9 mouse cellular contexts compared by ENCODE assay signal in genomic region chr5:24475476-24476241, GRCm38 (mm10). TPM values are rescaled to one million over a fixed set of nuclear protein-coding genes. Genes with fewer than 3 reads are reported as not detected.
DNase-seq lines count a peak whose midpoint lies in the region; ATAC-seq lines count a peak whose summit lies in the region.
"Had no signal": no experiment of that assay in that cellular context is flagged by ENCODE, and none has a peak within 500 bp of the region (broad histone marks: within the 10 kb centered on the region; RNA-seq: fewer than 3 reads in every experiment).

No protein-coding gene starts in this region.

- H3K4me3 ChIP-seq in midbrain, embryonic 10.5 days, result 0 out of 2 replicates have a peak overlapping the region, but pooled peaks have one; percentile 54
- H3K4me3 ChIP-seq in midbrain, embryonic 15.5 days, result no peak overlapping the region
- peak overlapping the region; percentile 53 for H3K4me3 ChIP-seq in embryonic facial prominence, embryonic 13.5 days
- peak overlapping the region; percentile 52 for H3K4me3 ChIP-seq in kidney, embryonic 15.5 days (replicated peaks)
- H3K4me3 ChIP-seq in neural tube, embryonic 13.5 days, result peak overlapping the region; percentile 41

- peaks cover 45% of the 10 kb centered on the region for H3K4me1 ChIP-seq in midbrain, embryonic 10.5 days
- H3K4me1 ChIP-seq in midbrain, embryonic 15.5 days, result peaks cover 27% of the 10 kb centered on the region
- peaks cover 54% of the 10 kb centered on the region for H3K4me1 ChIP-seq in embryonic facial prominence, embryonic 13.5 days
- peaks cover 39% of the 10 kb centered on the region for H3K4me1 ChIP-seq in kidney, embryonic 15.5 days
- H3K4me1 ChIP-seq in neural tube, embryonic 13.5 days (replicated peaks), result peaks cover 44% of the 10 kb centered on the region

- 84% methylated on average over 6 of the region's 6 CpGs for WGBS in midbrain, embryonic 10.5 days
- 82% methylated on average over 6 of the region's 6 CpGs for WGBS in midbrain, embryonic 15.5 days
- 53% methylated on average over 6 of the region's 6 CpGs for WGBS in embryonic facial prominence, embryonic 13.5 days
- 68% methylated on average over 6 of the region's 6 CpGs for WGBS in kidney, embryonic 15.5 days
- WGBS in neural tube, embryonic 13.5 days, result 81% methylated on average over 6 of the region's 6 CpGs

- H3K9ac ChIP-seq in midbrain, embryonic 15.5 days, result no peak overlapping the region
- H3K9ac ChIP-seq in embryonic facial prominence, embryonic 13.5 days, result peak overlapping the region; percentile 76
- H3K9ac ChIP-seq in kidney, embryonic 15.5 days, result no peak overlapping the region
- peak overlapping the region; percentile 69 for H3K9ac ChIP-seq in neural tube, embryonic 13.5 days
- H3K9ac ChIP-seq: liver, embryonic 13.5 days had no signal

- H3K27me3 ChIP-seq in midbrain, embryonic 10.5 days (ENCODE audit: low read depth, poor library complexity, severe bottlenecking), result peaks cover 49% of the 10 kb centered on the region
- H3K27me3 ChIP-seq in midbrain, embryonic 15.5 days (replicated peaks), result 0 out of 2 replicates have a peak, but pooled peaks cover 3% of the 10 kb centered on the region
- peaks cover 30% of the 10 kb centered on the region for H3K27me3 ChIP-seq in embryonic facial prominence, embryonic 13.5 days
- peaks cover 30% of the 10 kb centered on the region for H3K27me3 ChIP-seq in kidney, embryonic 15.5 days
- H3K27me3 ChIP-seq in neural tube, embryonic 13.5 days, result peaks cover 36% of the 10 kb centered on the region

- ATAC-seq in midbrain, embryonic 15.5 days (replicated peaks), result no peak
- no peak; the same call in 1 of the 2 replicates for ATAC-seq in embryonic facial prominence, embryonic 13.5 days (ENCODE audit: insufficient number of reproducible peaks, insufficient read depth, low FRiP score, low TSS enrichment, low read depth)
- peak; percentile 12; the same call in 1 of the 2 replicates for ATAC-seq in kidney, embryonic 15.5 days (replicated peaks; ENCODE audit: low FRiP score)
- no peak for ATAC-seq in neural tube, embryonic 13.5 days (ENCODE audit: low read depth)

- peaks cover 66% of the 10 kb centered on the region for H3K36me3 ChIP-seq in midbrain, embryonic 10.5 days
- H3K36me3 ChIP-seq in midbrain, embryonic 15.5 days (replicated peaks), result peaks cover 10% of the 10 kb centered on the region; the same call in 1 of the 2 replicates
- H3K36me3 ChIP-seq in embryonic facial prominence, embryonic 13.5 days, result peaks cover 54% of the 10 kb centered on the region
- H3K36me3 ChIP-seq in kidney, embryonic 15.5 days, result peaks cover 43% of the 10 kb centered on the region
- peaks cover 42% of the 10 kb centered on the region for H3K36me3 ChIP-seq in neural tube, embryonic 13.5 days

- H3K4me2 ChIP-seq in midbrain, embryonic 15.5 days, result no peak overlapping the region
- H3K4me2 ChIP-seq in embryonic facial prominence, embryonic 13.5 days, result peak overlapping the region; percentile 80
- H3K4me2 ChIP-seq in kidney, embryonic 15.5 days, result peak overlapping the region; percentile 89
- peak overlapping the region; percentile 70 for H3K4me2 ChIP-seq in neural tube, embryonic 13.5 days

- no peak for DNase-seq in midbrain, embryonic 10.5 days (ENCODE audit: low spot score)
- no peak for DNase-seq in layer of hippocampus, postnatal 25 days (ENCODE audit: extremely low spot score in 1 of 2, low spot score in 1 of 2)
- no peak for DNase-seq in spleen, postnatal 10 days (ENCODE audit: low spot score in 2 of 2)
- DNase-seq in frontal cortex, postnatal 25 days (ENCODE audit: low spot score in 2 of 2), result no peak
- DNase-seq: liver, embryonic 13.5 days had no signal

- no peaks in the 10 kb centered on the region for H3K9me3 ChIP-seq in midbrain, embryonic 10.5 days (replicated peaks)
- H3K9me3 ChIP-seq in midbrain, embryonic 15.5 days, result no peaks in the 10 kb centered on the region
- no peaks in the 10 kb centered on the region for H3K9me3 ChIP-seq in embryonic facial prominence, embryonic 13.5 days
- H3K9me3 ChIP-seq in kidney, embryonic 15.5 days (replicated peaks), result no peaks in the 10 kb centered on the region
- H3K9me3 ChIP-seq in neural tube, embryonic 13.5 days, result no peaks in the 10 kb centered on the region
- H3K9me3 ChIP-seq: liver, embryonic 13.5 days had no signal

- no peak overlapping the region for H3K27ac ChIP-seq in midbrain, embryonic 10.5 days (replicated peaks)
- H3K27ac ChIP-seq in midbrain, embryonic 15.5 days, result no peak overlapping the region
- H3K27ac ChIP-seq in embryonic facial prominence, embryonic 13.5 days, result no peak overlapping the region
- no peak overlapping the region for H3K27ac ChIP-seq in kidney, embryonic 15.5 days
- no peak overlapping the region for H3K27ac ChIP-seq in neural tube, embryonic 13.5 days (replicated peaks)
- H3K27ac ChIP-seq: liver, embryonic 13.5 days had no signal

RNA-seq across cellular contexts. Expression of gene Agap3, which starts 23.7 kb away (rescaled TPM):
- polyA plus RNA-seq in midbrain, embryonic 10.5 days (2016; fragmentation: Nextera tagmentation; extraction: Ambion mirVana), result 27.6 and 31.2 TPM in 2 replicates
- polyA plus RNA-seq in midbrain, embryonic 15.5 days (2015; fragmentation: Nextera tagmentation; extraction: Ambion mirVana), result 122 and 124 TPM in 2 replicates
- 31.5 and 31.6 TPM in 2 replicates for polyA plus RNA-seq in embryonic facial prominence, embryonic 13.5 days (2015; fragmentation: Nextera tagmentation; extraction: Ambion mirVana)
- polyA plus RNA-seq in kidney, embryonic 15.5 days (2015; fragmentation: Nextera tagmentation; extraction: Ambion mirVana), result 18.8 and 21.0 TPM in 2 replicates
- 64.6 and 80.9 TPM in 2 replicates for polyA plus RNA-seq in neural tube, embryonic 13.5 days (2015; fragmentation: Nextera tagmentation; extraction: Ambion mirVana)
- total RNA-seq in layer of hippocampus, postnatal 25 days (2021), result 100 to 1,000 TPM; 611 to 653 TPM

RNA-seq across cellular contexts. Expression of gene Tmub1, which starts 28.0 kb away (rescaled TPM):
- 30.9 and 32.9 TPM in 2 replicates for polyA plus RNA-seq in midbrain, embryonic 10.5 days (2016; fragmentation: Nextera tagmentation; extraction: Ambion mirVana)
- 62.9 and 63.7 TPM in 2 replicates for polyA plus RNA-seq in midbrain, embryonic 15.5 days (2015; fragmentation: Nextera tagmentation; extraction: Ambion mirVana)
- polyA plus RNA-seq in embryonic facial prominence, embryonic 13.5 days (2015; fragmentation: Nextera tagmentation; extraction: Ambion mirVana), result 20.2 and 22.8 TPM in 2 replicates
- 25.2 and 26.5 TPM in 2 replicates for polyA plus RNA-seq in kidney, embryonic 15.5 days (2015; fragmentation: Nextera tagmentation; extraction: Ambion mirVana)
- 51.2 TPM in 2 replicates for polyA plus RNA-seq in neural tube, embryonic 13.5 days (2015; fragmentation: Nextera tagmentation; extraction: Ambion mirVana)
- total RNA-seq in layer of hippocampus, postnatal 25 days (2021), result 10 to 100 TPM; 21.2 to 27.2 TPM

RNA-seq across cellular contexts. Expression of gene Fastk, which starts 30.6 kb away (rescaled TPM):
- polyA plus RNA-seq in midbrain, embryonic 10.5 days (2016; fragmentation: Nextera tagmentation; extraction: Ambion mirVana), result 107 and 113 TPM in 2 replicates
- polyA plus RNA-seq in midbrain, embryonic 15.5 days (2015; fragmentation: Nextera tagmentation; extraction: Ambion mirVana), result 96.6 and 104 TPM in 2 replicates
- 106 and 109 TPM in 2 replicates for polyA plus RNA-seq in embryonic facial prominence, embryonic 13.5 days (2015; fragmentation: Nextera tagmentation; extraction: Ambion mirVana)
- polyA plus RNA-seq in kidney, embryonic 15.5 days (2015; fragmentation: Nextera tagmentation; extraction: Ambion mirVana), result 116 and 125 TPM in 2 replicates
- 89.4 and 102 TPM in 2 replicates for polyA plus RNA-seq in neural tube, embryonic 13.5 days (2015; fragmentation: Nextera tagmentation; extraction: Ambion mirVana)
- 100 to 1,000 TPM; 119 to 121 TPM for total RNA-seq in layer of hippocampus, postnatal 25 days (2021)

RNA-seq across cellular contexts. Expression of gene Gbx1, which starts 51.3 kb away (rescaled TPM):
- polyA plus RNA-seq in midbrain, embryonic 10.5 days (2016; fragmentation: Nextera tagmentation; extraction: Ambion mirVana), result not detected in 2 replicates
- 0.29 and 0.44 TPM in 2 replicates for polyA plus RNA-seq in midbrain, embryonic 15.5 days (2015; fragmentation: Nextera tagmentation; extraction: Ambion mirVana)
- 0.11 TPM in 1 of 2 replicates, not detected in the other for polyA plus RNA-seq in embryonic facial prominence, embryonic 13.5 days (2015; fragmentation: Nextera tagmentation; extraction: Ambion mirVana)
- 0.04 and 0.10 TPM in 2 replicates for polyA plus RNA-seq in kidney, embryonic 15.5 days (2015; fragmentation: Nextera tagmentation; extraction: Ambion mirVana)
- polyA plus RNA-seq in neural tube, embryonic 13.5 days (2015; fragmentation: Nextera tagmentation; extraction: Ambion mirVana), result 11.2 and 16.1 TPM in 2 replicates
- total RNA-seq in layer of hippocampus, postnatal 25 days (2021), result under 1 TPM; 0.10 to 0.16 TPM

RNA-seq across cellular contexts. Expression of gene Slc4a2, which starts 52.0 kb away (rescaled TPM):
- 32.9 and 33.3 TPM in 2 replicates for polyA plus RNA-seq in midbrain, embryonic 10.5 days (2016; fragmentation: Nextera tagmentation; extraction: Ambion mirVana)
- 23.1 and 26.1 TPM in 2 replicates for polyA plus RNA-seq in midbrain, embryonic 15.5 days (2015; fragmentation: Nextera tagmentation; extraction: Ambion mirVana)
- polyA plus RNA-seq in embryonic facial prominence, embryonic 13.5 days (2015; fragmentation: Nextera tagmentation; extraction: Ambion mirVana), result 41.0 and 41.2 TPM in 2 replicates
- polyA plus RNA-seq in kidney, embryonic 15.5 days (2015; fragmentation: Nextera tagmentation; extraction: Ambion mirVana), result 42.3 and 42.7 TPM in 2 replicates
- polyA plus RNA-seq in neural tube, embryonic 13.5 days (2015; fragmentation: Nextera tagmentation; extraction: Ambion mirVana), result 18.5 and 24.6 TPM in 2 replicates
- total RNA-seq in layer of hippocampus, postnatal 25 days (2021), result 10 to 100 TPM; 31.7 to 34.4 TPM

Comparison
In these comparisons a context has a peak if more than half of its experiments do, and no peak if none do; other contexts are left out.
1. H3K9ac ChIP-seq: peak in embryonic facial prominence, embryonic 13.5 days (single experiment) and neural tube, embryonic 13.5 days (single experiment); none in midbrain, embryonic 15.5 days (single experiment) and kidney, embryonic 15.5 days (single experiment).